Mouse (Mus musculus) forebrain, embryonic 10.5 days (tissue): ENCODE measurements around the gene Nbeal2. TPM values are rescaled to one million over a fixed set of nuclear protein-coding genes. Genes with fewer than 3 reads are reported as not detected.
A peak's percentile ranks its signal among the peaks of the same experiment; 100 is the strongest.
"Not testable (repeated sequence)": the region's sequence is repeated elsewhere in the genome, so short reads cannot be mapped to it uniquely, and the experiment has no call there.

Source experiments
- DNase-seq: peaks from one replicate; pipeline ENCODE4 v3.0.0-alpha.2; 2017; ENCODE audit warnings: low spot score; ENCODE audit errors: extremely low spot score
- H3K27ac ChIP-seq: fragments of 300-500 bp; sonication (generic); 2 replicates; pipeline ENCODE4 v1.5.1; 2016; ENCODE audit warnings: mild to moderate bottlenecking
- H3K27me3 ChIP-seq: fragments of 300-500 bp; sonication (generic); 2 replicates; pipeline ENCODE4 v1.6.1; 2016; ENCODE audit warnings: mild to moderate bottlenecking; ENCODE audit not compliant: poor library complexity, severe bottlenecking
- H3K36me3 ChIP-seq: fragments of 300-500 bp; sonication (generic); replicated peaks from 2 replicates; pipeline ENCODE4 v1.6.1; 2016; ENCODE audit warnings: mild to moderate bottlenecking, moderate library complexity
- H3K4me1 ChIP-seq: fragments of 300-500 bp; sonication (generic); 2 replicates; pipeline ENCODE4 v1.6.1; 2016
- H3K4me3 ChIP-seq: fragments of 300-500 bp; sonication (generic); 2 replicates; pipeline ENCODE4 v1.5.1; 2016; ENCODE audit warnings: mild to moderate bottlenecking, moderate library complexity
- H3K9me3 ChIP-seq: fragments of 300-500 bp; sonication (generic); 2 replicates; pipeline ENCODE4 v1.6.1; 2016; ENCODE audit warnings: mild to moderate bottlenecking, moderate library complexity
- WGBS: fragments of 180-500 bp; shearing (Covaris S2); methylation state at CpG from one replicate; pipeline ENCODE4 v1.1.7; 2016; 5-methylcytosine and 5-hydroxymethylcytosine counted together
- polyA plus RNA-seq: library from polyadenylated mRNA; unstranded; fragments of >200 nt; fragmentation: Nextera tagmentation; extraction: Ambion mirVana; gene quantifications from 2 replicates; pipeline ENCODE4 v1.2.1, GENCODE M21; 2016

The Nbeal2 gene
- polyA plus RNA-seq, 1 experiment from 2014 or later: 1.4 TPM

DNA sequence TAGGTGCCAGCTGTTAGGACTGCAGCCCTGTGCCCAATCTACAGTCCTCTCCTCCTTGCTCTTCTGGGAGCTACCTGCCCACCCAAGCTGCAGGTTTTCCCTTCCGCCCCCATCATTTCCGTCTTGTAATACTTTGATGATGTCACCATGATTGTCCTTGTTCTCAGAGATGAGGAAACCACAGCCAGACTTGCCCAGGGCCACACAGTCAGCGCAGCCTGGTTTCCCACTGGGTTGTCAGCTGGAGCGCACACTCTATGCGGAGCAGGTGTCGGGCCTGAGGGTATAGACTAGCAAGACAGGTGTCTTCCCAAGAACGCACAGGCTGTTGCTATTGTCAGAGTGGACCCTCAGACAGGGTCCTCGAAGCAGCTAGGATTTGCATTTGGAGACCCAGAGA lies 31.2 kb upstream of the Nbeal2 start:
- Histone ChIP-seq H3K27ac (peak overlapping the region; percentile 66; the same call in 1 of the 2 replicates), H3K4me3 (no peak overlapping the region), H3K9me3 (no peaks in the 10 kb centered on the region), H3K4me1 (peaks cover 60% of the 10 kb centered on the region), H3K27me3 (no peaks in the 10 kb centered on the region), H3K36me3 (peaks cover 6% of the 10 kb centered on the region)
- WGBS: 88% methylated on average over 8 of the region's 8 CpGs
- DNase-seq: no peak

DNA sequence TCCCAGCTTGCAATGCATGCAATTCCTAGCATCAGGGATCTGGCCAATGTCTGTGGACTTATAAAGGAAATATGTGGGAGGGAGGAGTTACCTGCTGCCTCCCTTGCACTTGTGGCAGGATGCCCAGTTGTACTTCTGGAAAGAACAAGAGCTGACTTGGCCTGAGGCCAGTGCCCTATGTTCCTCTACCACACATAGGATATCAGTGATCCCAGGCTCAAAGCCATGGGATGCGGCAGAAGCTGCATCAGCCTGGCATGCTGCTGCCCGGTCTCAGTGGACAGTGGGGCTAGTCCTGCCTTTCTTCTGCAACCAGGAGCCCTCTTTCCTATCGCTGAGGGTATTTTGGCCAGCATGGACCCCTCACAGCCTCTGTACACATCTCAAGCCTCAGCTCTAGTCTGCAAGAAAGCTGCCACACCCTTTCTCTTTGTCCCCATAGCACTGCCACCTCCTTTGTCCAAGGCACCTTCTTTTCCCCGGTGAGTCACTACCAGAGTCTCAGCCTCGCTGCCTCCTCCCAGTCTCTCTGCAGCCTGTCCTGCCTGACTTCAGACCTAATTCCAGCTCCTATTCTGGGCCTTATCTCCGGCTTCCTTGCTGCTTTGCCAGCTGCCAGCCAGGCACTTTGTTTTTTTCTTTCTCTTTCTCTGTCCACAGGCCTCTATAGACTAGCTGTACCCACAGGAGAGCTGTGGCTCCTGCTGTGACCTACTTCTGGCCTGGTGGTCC lies 30.3 kb upstream of the Nbeal2 start:
- Histone ChIP-seq H3K36me3 (peaks cover 14% of the 10 kb centered on the region), H3K9me3 (no peaks in the 10 kb centered on the region), H3K27ac (peak overlapping the region; percentile 66), H3K4me1 (peaks cover 60% of the 10 kb centered on the region), H3K27me3 (no peaks in the 10 kb centered on the region), H3K4me3 (no peak overlapping the region)
- WGBS: 82% methylated on average over 6 of the region's 6 CpGs
- DNase-seq: no peak

DNA sequence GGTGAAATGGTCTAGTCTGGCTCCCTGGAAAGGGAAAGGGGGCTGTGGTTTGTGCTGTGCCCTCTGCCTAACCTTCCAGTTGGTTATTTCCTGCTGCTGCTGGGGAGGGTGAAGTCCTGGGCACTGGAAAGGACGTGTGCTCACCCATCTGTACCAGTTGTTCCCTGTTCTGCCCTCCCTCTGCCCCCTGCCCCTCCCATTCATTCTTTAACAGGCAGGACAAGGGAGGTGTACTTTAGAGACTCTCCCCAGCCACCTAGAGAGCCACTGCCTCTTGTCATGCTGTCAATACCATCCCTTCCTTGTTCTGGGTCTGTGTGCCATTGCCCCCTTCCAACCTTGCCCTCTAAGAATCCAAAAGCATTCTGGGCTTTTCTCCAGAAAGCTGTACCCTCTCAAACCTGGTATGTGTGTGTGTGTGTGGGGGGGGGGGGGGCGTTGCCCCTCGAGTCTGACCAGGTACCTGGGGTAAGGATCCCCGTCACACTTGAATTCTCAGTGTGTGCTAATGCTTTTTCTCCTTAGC lies 29.7 kb upstream of the Nbeal2 start:
- no peaks in the 10 kb centered on the region for H3K27me3 ChIP-seq
- H3K9me3 ChIP-seq: no peaks in the 10 kb centered on the region
- 74% methylated on average over 4 of the region's 4 CpGs for WGBS
- H3K4me1 ChIP-seq: peaks cover 60% of the 10 kb centered on the region
- no peak overlapping the region for H3K4me3 ChIP-seq
- H3K36me3 ChIP-seq: peaks cover 14% of the 10 kb centered on the region
- DNase-seq: no peak
- H3K27ac ChIP-seq: peak overlapping the region; percentile 56; the same call in 1 of the 2 replicates

DNA sequence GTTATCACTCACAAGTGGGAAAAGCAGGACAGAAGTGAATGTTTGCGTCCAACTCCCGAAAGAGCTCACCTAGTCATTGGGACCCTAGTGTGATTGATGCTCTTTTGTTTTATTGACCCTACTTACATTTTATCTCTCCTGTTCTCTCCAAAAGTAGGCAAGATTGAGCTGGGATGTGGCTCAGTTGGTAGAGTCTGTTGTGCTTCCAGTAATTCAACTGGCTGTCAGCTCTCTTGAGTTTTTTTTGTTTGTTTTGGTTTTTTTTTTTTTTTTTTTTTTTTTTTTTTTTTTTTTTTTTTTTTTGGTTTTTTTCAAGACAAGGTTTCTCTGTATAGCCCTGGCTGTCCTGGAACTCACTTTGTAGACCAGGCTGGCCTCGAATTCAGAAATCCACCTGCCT lies 28.7 kb upstream of the Nbeal2 start:
- H3K27me3 ChIP-seq, H3K9me3 ChIP-seq, DNase-seq, H3K27ac ChIP-seq, H3K4me3 ChIP-seq: not testable (repeated sequence)
- peaks cover 69% of the 10 kb centered on the region for H3K4me1 ChIP-seq
- H3K36me3 ChIP-seq: peaks cover 14% of the 10 kb centered on the region
- 91% methylated on average over 3 of the region's 3 CpGs for WGBS

DNA sequence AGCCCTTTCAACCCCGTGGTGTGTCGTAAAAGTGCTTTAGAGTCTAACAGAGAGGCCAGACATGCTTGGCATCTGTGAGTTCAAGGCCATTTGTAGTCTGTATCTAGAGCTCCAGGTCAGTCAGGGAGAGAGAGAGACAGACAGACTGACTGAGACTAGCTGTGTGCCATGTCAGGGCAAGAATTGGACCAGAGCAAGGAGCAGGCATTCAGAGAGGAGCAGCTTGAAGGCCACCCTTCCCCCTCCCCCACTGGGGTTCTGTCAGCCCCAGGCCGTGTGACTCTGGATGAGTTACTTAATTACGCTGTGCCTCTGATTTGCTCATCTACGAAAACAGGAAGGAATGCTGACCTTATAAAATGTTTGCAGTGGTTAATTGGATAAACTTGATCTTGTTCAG lies 28.3 kb upstream of the Nbeal2 start:
- peaks cover 16% of the 10 kb centered on the region for H3K36me3 ChIP-seq
- H3K27me3 ChIP-seq: no peaks in the 10 kb centered on the region
- H3K27ac ChIP-seq: peak overlapping the region; percentile 53; the same call in 1 of the 2 replicates
- H3K9me3 ChIP-seq: no peaks in the 10 kb centered on the region
- WGBS: 73% methylated on average over 5 of the region's 5 CpGs
- no peak overlapping the region for H3K4me3 ChIP-seq
- H3K4me1 ChIP-seq: peaks cover 73% of the 10 kb centered on the region
- DNase-seq: no peak

- Histone ChIP-seq H3K27ac (peak overlapping the region; percentile 53; the same call in 1 of the 2 replicates), H3K36me3 (peaks cover 16% of the 10 kb centered on the region), H3K4me3 (no peak overlapping the region), H3K9me3 (no peaks in the 10 kb centered on the region), H3K27me3 (no peaks in the 10 kb centered on the region), H3K4me1 (peaks cover 71% of the 10 kb centered on the region)
- 86% methylated on average over 9 of the region's 9 CpGs for WGBS
- DNase-seq: no peak
Observed at GRCm38 (mm10) chr9:110681817-110682216, 27.9 kb upstream of the Nbeal2 start.

GRCm38 (mm10) chr9:110680736-110681507 lies 27.0 kb upstream of the Nbeal2 start:
- no peaks in the 10 kb centered on the region for H3K9me3 ChIP-seq
- H3K36me3 ChIP-seq: peaks cover 16% of the 10 kb centered on the region
- H3K27ac ChIP-seq: peak overlapping the region; percentile 63; the same call in 1 of the 2 replicates
- H3K4me3 ChIP-seq: no peak overlapping the region
- no peaks in the 10 kb centered on the region for H3K27me3 ChIP-seq
- WGBS: 86% methylated on average over 7 of the region's 7 CpGs
- H3K4me1 ChIP-seq: peaks cover 72% of the 10 kb centered on the region
- DNase-seq: no peak

- Histone ChIP-seq H3K36me3 (peaks cover 15% of the 10 kb centered on the region), H3K27me3 (no peaks in the 10 kb centered on the region), H3K4me1 (peaks cover 52% of the 10 kb centered on the region), H3K27ac (no peak overlapping the region), H3K9me3 (no peaks in the 10 kb centered on the region), H3K4me3 (no peak overlapping the region)
- WGBS: 76% methylated on average over 5 of the region's 5 CpGs
- no peak for DNase-seq
Observed at GRCm38 (mm10) chr9:110678886-110679285, 24.9 kb upstream of the Nbeal2 start.

DNA sequence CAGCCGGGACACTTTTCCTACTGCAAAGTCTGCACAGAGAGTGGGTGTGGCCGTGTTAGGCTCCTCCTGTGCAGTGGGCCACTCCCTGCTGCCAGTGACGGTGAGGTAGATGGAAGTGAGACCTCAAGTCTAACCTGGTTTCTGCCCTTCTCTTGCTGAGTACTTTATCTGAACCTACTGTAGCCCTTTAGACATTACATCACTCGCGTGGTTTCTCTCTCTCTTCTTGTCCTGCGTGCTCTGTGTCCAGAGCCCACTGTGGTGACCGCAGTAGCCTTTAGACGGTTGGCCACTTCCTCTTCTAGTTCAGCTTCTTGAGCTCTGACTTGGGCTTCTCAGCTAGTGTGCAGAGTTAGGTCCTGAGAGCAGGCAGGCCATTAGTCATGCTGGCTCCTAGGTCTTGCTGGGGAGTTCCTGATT lies 22.5 kb upstream of the Nbeal2 start:
- Histone ChIP-seq H3K4me3 (no peak overlapping the region), H3K4me1 (peaks cover 46% of the 10 kb centered on the region), H3K9me3 (no peaks in the 10 kb centered on the region), H3K36me3 (peaks cover 20% of the 10 kb centered on the region), H3K27ac (no peak overlapping the region), H3K27me3 (no peaks in the 10 kb centered on the region)
- DNase-seq: no peak
- WGBS: 88% methylated on average over 8 of the region's 8 CpGs

- no peak for DNase-seq
- Histone ChIP-seq H3K9me3 (no peaks in the 10 kb centered on the region), H3K4me3 (no peak overlapping the region), H3K27ac (peak overlapping the region; percentile 21), H3K4me1 (peaks cover 33% of the 10 kb centered on the region), H3K27me3 (no peaks in the 10 kb centered on the region), H3K36me3 (peaks cover 11% of the 10 kb centered on the region)
- 62% methylated on average over 10 of the region's 10 CpGs for WGBS
Observed at GRCm38 (mm10) chr9:110673107-110673752, 19.3 kb upstream of the Nbeal2 start.

GRCm38 (mm10) chr9:110672462-110673106 lies 18.6 kb upstream of the Nbeal2 start:
- no peaks in the 10 kb centered on the region for H3K9me3 ChIP-seq
- DNase-seq: no peak
- H3K27me3 ChIP-seq: no peaks in the 10 kb centered on the region
- H3K4me1 ChIP-seq: peaks cover 31% of the 10 kb centered on the region
- peak overlapping the region; percentile 21 for H3K27ac ChIP-seq
- peaks cover 12% of the 10 kb centered on the region for H3K36me3 ChIP-seq
- H3K4me3 ChIP-seq: no peak overlapping the region
- WGBS: 64% methylated on average over 7 of the region's 7 CpGs

- Histone ChIP-seq H3K27me3 (no peaks in the 10 kb centered on the region), H3K36me3 (peaks cover 8% of the 10 kb centered on the region), H3K4me3 (no peak overlapping the region), H3K9me3 (no peaks in the 10 kb centered on the region), H3K27ac (no peak overlapping the region), H3K4me1 (peaks cover 47% of the 10 kb centered on the region)
- WGBS: 94% methylated on average over 5 of the region's 5 CpGs
- no peak for DNase-seq
Observed at GRCm38 (mm10) chr9:110669785-110670184, 15.8 kb upstream of the Nbeal2 start.
